Mouse (Mus musculus): ENCODE data around the gene Eci2.

GRCm38 (mm10) chr13:35020383-35020782 is 6.5 kb downstream of the Eci2 start:
- no peak for TF ChIP-seq FLI1 (IDR thresholded peaks at IDR 0.05; ENCODE audit: low read length)
- TF ChIP-seq GATA1 (IDR thresholded peaks at IDR 0.05; ENCODE audit: borderline replicate concordance, low read length), result no peak

Data from megakaryocyte, embryonic 14.5 days (primary cell).